Mouse (Mus musculus): ENCODE results near the gene Esrrg. TPM values are rescaled to one million over a fixed set of nuclear protein-coding genes. Genes with fewer than 3 reads are reported as not detected.
A peak's percentile ranks its signal among the peaks of the same experiment; 100 is the strongest.

Gene Esrrg
- polyA plus RNA-seq, 1 experiment: not detected

GRCm38 (mm10) chr1:188035957-188036356 lies 427.4 kb downstream of the Esrrg start:
- TF ChIP-seq GATA1 (IDR thresholded peaks at IDR 0.05; ENCODE audit: low read length) (no peak), TAL1 (IDR thresholded peaks at IDR 0.05; ENCODE audit: low read length) (no peak)
- H3K4me3 ChIP-seq (replicated peaks): no peak overlapping the region

GRCm38 (mm10) chr1:188046691-188047121 lies 438.1 kb downstream of the Esrrg start:
- no peak overlapping the region for H3K4me3 ChIP-seq (replicated peaks)
- no peaks in the 10 kb centered on the region; the same call in 1 of the 2 replicates for H3K9me3 ChIP-seq (ENCODE audit: control insufficient read depth, low read length)
- H3K27me3 ChIP-seq (ENCODE audit: control insufficient read depth): no peaks in the 10 kb centered on the region
- H3K4me1 ChIP-seq (ENCODE audit: control insufficient read depth): no peaks in the 10 kb centered on the region
- TF ChIP-seq GATA1 (IDR thresholded peaks at IDR 0.05; ENCODE audit: low read length) (no peak), TAL1 (IDR thresholded peaks at IDR 0.05; ENCODE audit: low read length) (no peak)
- no peaks in the 10 kb centered on the region for H3K36me3 ChIP-seq (ENCODE audit: control insufficient read depth)

More at GRCm38 (mm10) chr1:188035957-188036356, 427.4 kb downstream of the Esrrg start:
- no peaks in the 10 kb centered on the region for H3K4me1 ChIP-seq (ENCODE audit: control insufficient read depth)
- H3K27me3 ChIP-seq (ENCODE audit: control insufficient read depth): no peaks in the 10 kb centered on the region
- H3K36me3 ChIP-seq (ENCODE audit: control insufficient read depth): no peaks in the 10 kb centered on the region
- H3K9me3 ChIP-seq (ENCODE audit: control insufficient read depth, low read length): no peaks in the 10 kb centered on the region

GRCm38 (mm10) chr1:188047148-188047547 lies 438.6 kb downstream of the Esrrg start:
- H3K36me3 ChIP-seq (ENCODE audit: control insufficient read depth): no peaks in the 10 kb centered on the region
- no peaks in the 10 kb centered on the region for H3K4me1 ChIP-seq (ENCODE audit: control insufficient read depth)
- TF ChIP-seq TAL1 (IDR thresholded peaks at IDR 0.05; ENCODE audit: low read length): no peak
- no peak for TF ChIP-seq GATA1 (IDR thresholded peaks at IDR 0.05; ENCODE audit: low read length)

GRCm38 (mm10) chr1:188055888-188056287 lies 447.3 kb downstream of the Esrrg start:
- TF ChIP-seq GATA1 (IDR thresholded peaks at IDR 0.05; ENCODE audit: low read length) (no peak), TAL1 (IDR thresholded peaks at IDR 0.05; ENCODE audit: low read length) (no peak)
- Histone ChIP-seq H3K27me3 (ENCODE audit: control insufficient read depth) (no peaks in the 10 kb centered on the region), H3K9me3 (ENCODE audit: control insufficient read depth, low read length) (no peaks in the 10 kb centered on the region), H3K36me3 (ENCODE audit: control insufficient read depth) (no peaks in the 10 kb centered on the region), H3K4me1 (ENCODE audit: control insufficient read depth) (no peaks in the 10 kb centered on the region), H3K4me3 (replicated peaks) (peak overlapping the region; percentile 28)

More at GRCm38 (mm10) chr1:188047148-188047547, 438.6 kb downstream of the Esrrg start:
- H3K27me3 ChIP-seq (ENCODE audit: control insufficient read depth): no peaks in the 10 kb centered on the region
- no peak overlapping the region for H3K4me3 ChIP-seq (replicated peaks)
- no peaks in the 10 kb centered on the region; the same call in 1 of the 2 replicates for H3K9me3 ChIP-seq (ENCODE audit: control insufficient read depth, low read length)

- H3K36me3 ChIP-seq (ENCODE audit: control insufficient read depth): no peaks in the 10 kb centered on the region
- no peak for TF ChIP-seq TAL1 (IDR thresholded peaks at IDR 0.05; ENCODE audit: low read length)
- no peak for TF ChIP-seq GATA1 (IDR thresholded peaks at IDR 0.05; ENCODE audit: low read length)
- no peaks in the 10 kb centered on the region for H3K4me1 ChIP-seq (ENCODE audit: control insufficient read depth)
- no peaks in the 10 kb centered on the region for H3K27me3 ChIP-seq (ENCODE audit: control insufficient read depth)
- no peak overlapping the region for H3K4me3 ChIP-seq (replicated peaks)
- H3K9me3 ChIP-seq (ENCODE audit: control insufficient read depth, low read length): no peaks in the 10 kb centered on the region
These were observed 449.3 kb downstream of the Esrrg start for GRCm38 (mm10) chr1:188057892-188058291.

- H3K4me3 ChIP-seq (replicated peaks): no peak overlapping the region
- H3K9me3 ChIP-seq (ENCODE audit: control insufficient read depth, low read length): peaks cover 2% of the 10 kb centered on the region; the same call in 1 of the 2 replicates
- no peaks in the 10 kb centered on the region for H3K36me3 ChIP-seq (ENCODE audit: control insufficient read depth)
- TF ChIP-seq GATA1 (IDR thresholded peaks at IDR 0.05; ENCODE audit: low read length) (no peak), TAL1 (IDR thresholded peaks at IDR 0.05; ENCODE audit: low read length) (no peak)
- no peaks in the 10 kb centered on the region for H3K4me1 ChIP-seq (ENCODE audit: control insufficient read depth)
- no peaks in the 10 kb centered on the region for H3K27me3 ChIP-seq (ENCODE audit: control insufficient read depth)
These were observed 450.4 kb downstream of the Esrrg start for GRCm38 (mm10) chr1:188059006-188059405.

GRCm38 (mm10) chr1:188060493-188060892 lies 451.9 kb downstream of the Esrrg start:
- Histone ChIP-seq H3K36me3 (ENCODE audit: control insufficient read depth) (no peaks in the 10 kb centered on the region), H3K9me3 (ENCODE audit: control insufficient read depth, low read length) (peaks cover 2% of the 10 kb centered on the region; the same call in 1 of the 2 replicates), H3K4me3 (replicated peaks) (no peak overlapping the region), H3K27me3 (ENCODE audit: control insufficient read depth) (no peaks in the 10 kb centered on the region), H3K4me1 (ENCODE audit: control insufficient read depth) (no peaks in the 10 kb centered on the region)
- no peak for TF ChIP-seq GATA1 (IDR thresholded peaks at IDR 0.05; ENCODE audit: low read length)
- no peak for TF ChIP-seq TAL1 (IDR thresholded peaks at IDR 0.05; ENCODE audit: low read length)

GRCm38 (mm10) chr1:188068833-188069232 lies 460.2 kb downstream of the Esrrg start:
- Histone ChIP-seq H3K36me3 (ENCODE audit: control insufficient read depth) (no peaks in the 10 kb centered on the region), H3K4me1 (ENCODE audit: control insufficient read depth) (no peaks in the 10 kb centered on the region; the same call in 1 of the 2 replicates), H3K9me3 (ENCODE audit: control insufficient read depth, low read length) (no peaks in the 10 kb centered on the region; the same call in 1 of the 2 replicates), H3K4me3 (replicated peaks) (no peak overlapping the region), H3K27me3 (ENCODE audit: control insufficient read depth) (no peaks in the 10 kb centered on the region)
- TF ChIP-seq TAL1 (IDR thresholded peaks at IDR 0.05; ENCODE audit: low read length) (no peak), GATA1 (IDR thresholded peaks at IDR 0.05; ENCODE audit: low read length) (no peak)

- TF ChIP-seq GATA1 (IDR thresholded peaks at IDR 0.05; ENCODE audit: low read length): no peak
- no peak for TF ChIP-seq TAL1 (IDR thresholded peaks at IDR 0.05; ENCODE audit: low read length)
- H3K36me3 ChIP-seq (ENCODE audit: control insufficient read depth): no peaks in the 10 kb centered on the region
- no peak overlapping the region for H3K4me3 ChIP-seq (replicated peaks)
- no peaks in the 10 kb centered on the region; the same call in 1 of the 2 replicates for H3K4me1 ChIP-seq (ENCODE audit: control insufficient read depth)
- no peaks in the 10 kb centered on the region; the same call in 1 of the 2 replicates for H3K9me3 ChIP-seq (ENCODE audit: control insufficient read depth, low read length)
- H3K27me3 ChIP-seq (ENCODE audit: control insufficient read depth): no peaks in the 10 kb centered on the region
These were observed 461.3 kb downstream of the Esrrg start for GRCm38 (mm10) chr1:188069849-188070248.
